Mouse (Mus musculus): Measurements from ENCODE around the gene Sbsn. TPM values are rescaled to one million over a fixed set of nuclear protein-coding genes. Genes with fewer than 3 reads are reported as not detected.

The Sbsn gene
- polyA plus RNA-seq (2012; rRNA removed) = 15.1 and 28.4 TPM in 2 replicates
- 21.3 and 38.7 TPM in 2 replicates for polyA plus RNA-seq (2014; fragmentation: Nextera tagmentation; extraction: Ambion mirVana)

DNA sequence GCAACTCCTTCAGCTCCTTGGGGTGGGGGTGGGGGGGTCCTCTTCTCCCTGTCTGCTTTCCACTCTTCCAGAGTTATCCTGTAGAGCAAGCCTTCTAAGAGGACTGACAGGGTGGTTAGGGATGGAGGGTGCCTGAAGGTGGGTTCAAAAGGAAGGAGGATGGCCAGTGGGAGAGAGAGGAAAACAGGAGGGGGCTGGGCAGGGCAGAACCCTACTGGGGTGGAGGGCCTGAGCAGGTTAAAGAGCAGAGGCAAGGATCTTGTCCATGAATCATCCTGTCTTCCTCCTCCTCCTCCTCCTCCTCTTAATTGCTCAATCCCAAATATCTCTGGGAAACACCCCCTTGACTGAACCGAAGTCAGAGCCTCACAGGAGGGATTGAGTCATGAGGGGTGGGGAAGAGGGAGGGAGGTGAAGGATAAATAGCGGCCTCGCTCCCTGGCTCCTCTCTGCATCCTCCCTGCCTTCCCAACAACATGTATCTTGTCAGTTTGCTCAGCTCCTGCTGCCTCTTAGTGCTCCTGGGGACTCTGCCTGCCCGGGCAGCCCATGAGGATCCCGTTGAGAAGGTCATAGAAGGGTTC is at the start of gene Sbsn:
Gene Sbsn (plus strand): TSS at position 386 of the 584 bp plus-strand sequence.
- H3K9ac ChIP-seq (ENCODE audit: low read depth, low read length, severe bottlenecking) = no peak within 1 kb of the TSS
- peaks cover 10% of the 10 kb centered on the region for H3K36me3 ChIP-seq (ENCODE audit: control insufficient read depth, insufficient read depth, low read length)
- H3K27ac ChIP-seq (replicated peaks; ENCODE audit: low read depth, low read length) = no peak within 1 kb of the TSS
- TF ChIP-seq POLR2A (IDR thresholded peaks at IDR 0.05; ENCODE audit: borderline replicate concordance, extremely low read depth, insufficient read depth, insufficient read length) = no peak
- no peak within 1 kb of the TSS for H3K4me3 ChIP-seq (replicated peaks; ENCODE audit: low read length)
- H3K9me3 ChIP-seq (ENCODE audit: control insufficient read depth, low read length) = peaks cover 9% of the 10 kb centered on the region; the same call in 1 of the 2 replicates
- DNase-seq (ENCODE audit: low spot score) (no peak), ATAC-seq (ENCODE audit: low FRiP score, low read depth) (no peak)
- WGBS = 44% methylated on average over 5 of the region's 5 CpGs
- H3K4me1 ChIP-seq (ENCODE audit: control insufficient read depth, insufficient read depth, low read length) = no peaks in the 10 kb centered on the region
- no peaks in the 10 kb centered on the region for H3K27me3 ChIP-seq (ENCODE audit: control insufficient read depth, insufficient read depth, low read length)
- no peak within 1 kb of the TSS for H3K4me2 ChIP-seq (replicated peaks; ENCODE audit: low read depth, low read length, severe bottlenecking)

GRCm38 (mm10) chr7:30706214-30706882 is 44.9 kb upstream of the Sbsn start:
- Histone ChIP-seq H3K9ac (ENCODE audit: low read depth, low read length, severe bottlenecking) (no peak overlapping the region), H3K27ac (replicated peaks; ENCODE audit: low read depth, low read length) (no peak overlapping the region), H3K27me3 (ENCODE audit: control insufficient read depth, insufficient read depth, low read length) (no peaks in the 10 kb centered on the region), H3K4me3 (replicated peaks; ENCODE audit: low read length) (no peak overlapping the region), H3K9me3 (ENCODE audit: control insufficient read depth, low read length) (no peaks in the 10 kb centered on the region), H3K4me2 (replicated peaks; ENCODE audit: low read depth, low read length, severe bottlenecking) (no peak overlapping the region), H3K36me3 (ENCODE audit: control insufficient read depth, insufficient read depth, low read length) (no peaks in the 10 kb centered on the region), H3K4me1 (ENCODE audit: control insufficient read depth, insufficient read depth, low read length) (no peaks in the 10 kb centered on the region)
- TF ChIP-seq POLR2A (IDR thresholded peaks at IDR 0.05; ENCODE audit: borderline replicate concordance, extremely low read depth, insufficient read depth, insufficient read length) = no peak
- DNase-seq (ENCODE audit: low spot score) = no peak
- 69% methylated on average over 8 of the region's 8 CpGs for WGBS
- no peak for ATAC-seq (ENCODE audit: low FRiP score, low read depth)

- no peak for TF ChIP-seq POLR2A (IDR thresholded peaks at IDR 0.05; ENCODE audit: borderline replicate concordance, extremely low read depth, insufficient read depth, insufficient read length)
- DNase-seq (ENCODE audit: low spot score) = no peak
- no peak for ATAC-seq (ENCODE audit: low FRiP score, low read depth)
- Histone ChIP-seq H3K4me2 (replicated peaks; ENCODE audit: low read depth, low read length, severe bottlenecking) (no peak overlapping the region), H3K36me3 (ENCODE audit: control insufficient read depth, insufficient read depth, low read length) (no peaks in the 10 kb centered on the region), H3K9me3 (ENCODE audit: control insufficient read depth, low read length) (no peaks in the 10 kb centered on the region), H3K27ac (replicated peaks; ENCODE audit: low read depth, low read length) (no peak overlapping the region), H3K9ac (ENCODE audit: low read depth, low read length, severe bottlenecking) (no peak overlapping the region), H3K27me3 (ENCODE audit: control insufficient read depth, insufficient read depth, low read length) (no peaks in the 10 kb centered on the region), H3K4me1 (ENCODE audit: control insufficient read depth, insufficient read depth, low read length) (no peaks in the 10 kb centered on the region), H3K4me3 (replicated peaks; ENCODE audit: low read length) (no peak overlapping the region)
- WGBS = 93% methylated on average over 1 of the region's 1 CpGs
Observed at GRCm38 (mm10) chr7:30707441-30707840, 43.8 kb upstream of the Sbsn start.

DNA sequence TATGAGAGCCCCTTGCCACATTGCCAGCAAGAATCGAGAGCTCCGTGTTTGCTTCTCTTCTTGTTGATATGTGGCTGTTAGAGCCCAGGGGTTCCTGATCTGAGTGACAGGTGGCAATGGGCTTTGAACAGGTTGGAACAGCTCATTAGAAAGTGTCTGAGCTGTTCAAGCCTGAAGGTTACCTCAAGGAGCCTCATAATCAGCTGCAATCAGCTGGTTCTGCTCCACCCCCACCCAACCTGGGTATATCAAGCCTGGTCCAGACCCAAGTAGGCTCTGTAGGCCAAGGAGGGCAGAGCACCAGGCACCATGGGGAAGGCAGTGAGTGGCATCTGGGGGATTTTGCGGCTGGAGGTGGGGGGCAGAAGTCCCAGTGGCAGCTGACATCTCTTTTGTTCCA is 39.3 kb upstream of the Sbsn start, which contains the start of gene Atp4a:
Gene Atp4a (plus strand): TSS at position 268 of the 400 bp plus-strand sequence.
- H3K27ac ChIP-seq (replicated peaks; ENCODE audit: low read depth, low read length) = no peak within 1 kb of the TSS
- no peaks in the 10 kb centered on the region for H3K36me3 ChIP-seq (ENCODE audit: control insufficient read depth, insufficient read depth, low read length)
- H3K27me3 ChIP-seq (ENCODE audit: control insufficient read depth, insufficient read depth, low read length) = peaks cover 13% of the 10 kb centered on the region
- peaks cover 2% of the 10 kb centered on the region; the same call in 1 of the 2 replicates for H3K4me1 ChIP-seq (ENCODE audit: control insufficient read depth, insufficient read depth, low read length)
- H3K4me2 ChIP-seq (replicated peaks; ENCODE audit: low read depth, low read length, severe bottlenecking) = no peak within 1 kb of the TSS
- no peak for TF ChIP-seq POLR2A (IDR thresholded peaks at IDR 0.05; ENCODE audit: borderline replicate concordance, extremely low read depth, insufficient read depth, insufficient read length)
- WGBS = 85% methylated on average over 3 of the region's 3 CpGs
- DNase-seq (ENCODE audit: low spot score) = no peak
- H3K4me3 ChIP-seq (replicated peaks; ENCODE audit: low read length) = no peak within 1 kb of the TSS
- ATAC-seq (ENCODE audit: low FRiP score, low read depth) = no peak
- no peak within 1 kb of the TSS for H3K9ac ChIP-seq (ENCODE audit: low read depth, low read length, severe bottlenecking)
- H3K9me3 ChIP-seq (ENCODE audit: control insufficient read depth, low read length) = no peaks in the 10 kb centered on the region

- Histone ChIP-seq H3K4me3 (replicated peaks; ENCODE audit: low read length) (peak overlapping the region; percentile 32), H3K27ac (replicated peaks; ENCODE audit: low read depth, low read length) (no peak overlapping the region), H3K4me1 (ENCODE audit: control insufficient read depth, insufficient read depth, low read length) (peaks cover 7% of the 10 kb centered on the region; the same call in 1 of the 2 replicates), H3K36me3 (ENCODE audit: control insufficient read depth, insufficient read depth, low read length) (no peaks in the 10 kb centered on the region), H3K9ac (ENCODE audit: low read depth, low read length, severe bottlenecking) (peak overlapping the region; percentile 31; the same call in 1 of the 2 replicates), H3K4me2 (replicated peaks; ENCODE audit: low read depth, low read length, severe bottlenecking) (peak overlapping the region; percentile 59), H3K27me3 (ENCODE audit: control insufficient read depth, insufficient read depth, low read length) (peaks cover 21% of the 10 kb centered on the region), H3K9me3 (ENCODE audit: control insufficient read depth, low read length) (no peaks in the 10 kb centered on the region)
- TF ChIP-seq POLR2A (IDR thresholded peaks at IDR 0.05; ENCODE audit: borderline replicate concordance, extremely low read depth, insufficient read depth, insufficient read length) = no peak
- peak; percentile 83 for DNase-seq (ENCODE audit: low spot score)
- ATAC-seq (ENCODE audit: low FRiP score, low read depth) = peak; percentile 92
- WGBS = 2% methylated on average over 43 of the region's 43 CpGs
Observed at GRCm38 (mm10) chr7:30717006-30717715, 34.1 kb upstream of the Sbsn start.

Measured in limb, embryonic 14.5 days (tissue).